Mouse (Mus musculus) heart, embryonic 16.5 days (tissue): ENCODE data around the gene BC035947. TPM values are rescaled to one million over a fixed set of nuclear protein-coding genes. Genes with fewer than 3 reads are reported as not detected.

Experiments used
- ATAC-seq: fragments of 200-750 bp; cut with Nextera tagmentation; replicated peaks from 2 replicates; pipeline ENCODE4 v1.8.0; 2017; ENCODE audit warnings: moderate number of reproducible peaks; ENCODE audit not compliant: insufficient read depth, low FRiP score; ENCODE audit errors: extremely low read depth
- H3K27ac ChIP-seq: fragments of 300-500 bp; sonication (generic); 2 replicates; pipeline ENCODE4 v1.5.1; 2014; ENCODE audit warnings: mild to moderate bottlenecking, low read length, control low read depth, moderate library complexity
- H3K27me3 ChIP-seq: fragments of 300-500 bp; sonication (generic); 2 replicates; pipeline ENCODE4 v1.6.1; 2014; ENCODE audit warnings: low read length, mixed read lengths; ENCODE audit not compliant: control insufficient read depth, insufficient read depth
- H3K36me3 ChIP-seq: fragments of 300-500 bp; sonication (generic); 2 replicates; pipeline ENCODE4 v1.6.1; 2014; ENCODE audit not compliant: control insufficient read depth, insufficient read depth
- H3K4me1 ChIP-seq: fragments of 300-500 bp; sonication (generic); 2 replicates; pipeline ENCODE4 v1.6.1; 2014; ENCODE audit warnings: low read length, mixed read lengths; ENCODE audit not compliant: control insufficient read depth, insufficient read depth
- H3K4me2 ChIP-seq: fragments of 300-500 bp; sonication (generic); 2 replicates; pipeline ENCODE4 v1.6.1; 2014; ENCODE audit warnings: low read depth, mild to moderate bottlenecking, control low read depth, low read length
- H3K4me3 ChIP-seq: fragments of 300-500 bp; sonication (generic); 2 replicates; pipeline ENCODE4 v1.5.1; 2014; ENCODE audit warnings: mild to moderate bottlenecking, control low read depth, low read length
- H3K9ac ChIP-seq: fragments of 300-500 bp; sonication (generic); 2 replicates; pipeline ENCODE4 v1.6.1; 2014; ENCODE audit warnings: low read length, control low read depth
- H3K9me3 ChIP-seq: fragments of 300-500 bp; sonication (generic); replicated peaks from 2 replicates; pipeline ENCODE4 v1.6.1; 2016; ENCODE audit warnings: low read length; ENCODE audit not compliant: control insufficient read depth
- WGBS: fragments of 180-500 bp; shearing (Covaris S2); extraction: QIAGEN DNeasy Blood & Tissue Kit; methylation state at CpG from one replicate; pipeline ENCODE4 v1.1.7; 2014; 5-methylcytosine and 5-hydroxymethylcytosine counted together
- polyA plus RNA-seq: library from polyadenylated mRNA; unstranded; fragments of >200 nt; fragmentation: Nextera tagmentation; extraction: Ambion mirVana; gene quantifications from 2 replicates; pipeline ENCODE4 v1.2.1, GENCODE M21; 2015

BC035947 gene
- polyA plus RNA-seq, 1 experiment from 2014 or later, result not detected

DNA sequence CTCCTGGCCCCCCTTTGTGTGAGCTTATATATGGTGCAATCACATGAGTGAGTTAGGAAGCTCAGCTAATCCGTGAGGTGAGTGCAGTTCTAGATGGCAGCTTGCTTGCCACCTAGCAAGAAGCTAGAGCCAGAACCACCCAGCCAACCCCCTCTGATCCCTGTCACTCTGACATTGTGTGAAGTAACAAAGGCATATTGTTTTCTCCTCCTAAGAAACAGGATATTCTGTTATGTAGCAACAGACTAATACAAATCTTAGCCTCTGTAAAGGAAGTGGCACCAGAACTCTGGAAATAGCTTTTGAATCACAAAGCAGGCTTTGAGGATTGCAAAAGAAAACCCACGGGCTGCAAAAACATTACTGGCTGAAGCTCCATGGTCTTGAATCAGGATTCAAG lies 27.6 kb downstream of the BC035947 start:
- no peak overlapping the region for H3K9ac ChIP-seq
- ATAC-seq, result no peak
- H3K4me2 ChIP-seq, result no peak overlapping the region
- H3K36me3 ChIP-seq, result peaks cover 4% of the 10 kb centered on the region; the same call in 1 of the 2 replicates
- peaks cover 16% of the 10 kb centered on the region for H3K4me1 ChIP-seq
- no peak overlapping the region; the same call in 1 of the 2 replicates for H3K27ac ChIP-seq
- H3K9me3 ChIP-seq, result no peaks in the 10 kb centered on the region
- H3K4me3 ChIP-seq, result no peak overlapping the region
- 51% methylated on average over 2 of the region's 2 CpGs for WGBS
- H3K27me3 ChIP-seq, result no peaks in the 10 kb centered on the region

DNA sequence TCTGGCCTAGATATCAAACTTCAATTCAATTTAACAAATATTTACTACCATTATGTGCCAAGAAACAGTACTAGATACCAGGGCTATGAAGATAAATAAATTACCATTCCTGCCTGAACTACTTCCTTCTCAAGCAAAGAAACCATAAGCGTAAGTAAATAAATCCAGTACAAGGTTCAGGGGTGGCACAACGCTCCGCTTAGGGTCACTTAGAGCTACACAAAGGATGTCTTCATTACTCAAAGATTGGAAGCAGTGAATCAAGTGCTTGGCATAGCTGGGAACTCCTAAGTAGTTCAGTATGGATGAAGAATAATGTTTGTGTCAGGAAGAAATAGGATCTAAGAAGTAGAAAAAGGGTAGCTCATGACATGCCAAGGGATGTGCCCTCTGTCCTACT lies 28.5 kb downstream of the BC035947 start:
- H3K4me2 ChIP-seq, result no peak overlapping the region
- H3K27me3 ChIP-seq, result no peaks in the 10 kb centered on the region
- no peak for ATAC-seq
- no peak overlapping the region for H3K4me3 ChIP-seq
- no peaks in the 10 kb centered on the region for H3K9me3 ChIP-seq
- peaks cover 16% of the 10 kb centered on the region for H3K4me1 ChIP-seq
- WGBS, result 92% methylated on average over 3 of the region's 3 CpGs
- H3K36me3 ChIP-seq, result peaks cover 4% of the 10 kb centered on the region; the same call in 1 of the 2 replicates
- H3K9ac ChIP-seq, result no peak overlapping the region
- H3K27ac ChIP-seq, result no peak overlapping the region

DNA sequence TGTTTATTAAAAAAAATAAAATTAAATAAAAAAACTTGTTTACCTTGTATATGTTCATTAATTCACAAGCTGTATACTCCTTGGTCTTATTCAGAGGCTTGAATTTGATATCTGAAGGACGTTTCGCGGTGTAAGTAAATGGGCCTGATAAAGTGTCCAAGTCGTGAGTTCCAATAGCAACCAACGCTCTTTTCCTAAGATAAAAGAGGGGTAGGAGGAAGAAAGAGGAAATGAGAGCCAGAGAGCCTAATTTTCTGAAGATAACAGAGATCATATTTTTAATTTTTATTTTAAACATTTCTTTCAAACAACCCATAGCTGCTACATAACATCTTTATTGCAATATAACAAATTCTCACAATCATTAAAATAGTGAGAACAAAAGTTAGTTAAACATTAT lies 39.5 kb downstream of the BC035947 start:
- no peak for ATAC-seq
- Histone ChIP-seq H3K4me2 (no peak overlapping the region), H3K4me3 (no peak overlapping the region), H3K36me3 (peaks cover 35% of the 10 kb centered on the region), H3K9ac (no peak overlapping the region), H3K9me3 (no peaks in the 10 kb centered on the region), H3K4me1 (no peaks in the 10 kb centered on the region), H3K27me3 (no peaks in the 10 kb centered on the region), H3K27ac (no peak overlapping the region)
- WGBS, result 84% methylated on average over 5 of the region's 5 CpGs

DNA sequence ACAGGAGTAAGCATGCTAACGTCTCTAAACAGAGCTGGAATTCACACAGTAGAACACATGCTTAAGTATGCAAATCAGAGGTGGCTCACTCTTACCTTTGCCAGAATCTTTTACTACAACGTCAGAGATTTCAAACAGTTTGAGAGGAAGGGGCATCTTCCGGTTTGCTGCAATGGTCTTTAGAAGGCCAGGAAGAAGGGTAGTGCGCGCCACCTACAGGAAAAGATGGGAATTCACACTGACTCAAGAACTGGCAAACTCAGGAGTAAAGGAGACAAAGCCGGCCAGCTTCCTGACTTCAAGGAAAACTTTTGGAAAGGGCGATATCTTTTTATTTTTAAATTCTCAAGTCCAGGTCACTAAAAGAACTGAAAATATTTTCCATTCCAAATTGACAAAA lies 57.3 kb downstream of the BC035947 start:
- 33% methylated on average over 7 of the region's 7 CpGs for WGBS
- ATAC-seq, result no peak
- Histone ChIP-seq H3K27ac (no peak overlapping the region), H3K9me3 (no peaks in the 10 kb centered on the region), H3K27me3 (no peaks in the 10 kb centered on the region), H3K4me2 (no peak overlapping the region), H3K4me3 (no peak overlapping the region), H3K36me3 (peaks cover 35% of the 10 kb centered on the region), H3K4me1 (no peaks in the 10 kb centered on the region), H3K9ac (no peak overlapping the region)

DNA sequence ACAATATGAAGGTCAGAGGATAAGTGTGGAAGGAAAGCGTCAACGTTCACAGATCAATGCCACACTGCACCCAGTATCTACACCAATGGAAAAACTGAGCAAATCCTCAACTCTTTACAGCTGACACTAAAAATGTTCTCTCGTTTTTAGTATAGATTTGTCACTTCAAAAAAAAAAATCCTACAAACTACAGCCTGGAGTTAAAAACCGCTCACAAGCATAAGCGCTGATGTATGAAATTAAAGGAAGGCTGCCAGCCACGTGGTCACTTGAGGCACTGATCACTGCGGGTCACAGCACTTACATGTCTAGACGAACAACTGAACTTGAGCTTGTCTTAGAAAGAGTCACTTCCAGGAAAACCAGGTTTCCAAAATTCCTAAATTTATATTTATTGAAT lies 58.1 kb downstream of the BC035947 start:
- Histone ChIP-seq H3K9ac (no peak overlapping the region), H3K9me3 (no peaks in the 10 kb centered on the region), H3K27me3 (no peaks in the 10 kb centered on the region), H3K4me1 (no peaks in the 10 kb centered on the region), H3K4me3 (no peak overlapping the region), H3K4me2 (no peak overlapping the region), H3K27ac (no peak overlapping the region), H3K36me3 (peaks cover 35% of the 10 kb centered on the region)
- ATAC-seq, result no peak
- WGBS, result 90% methylated on average over 8 of the region's 8 CpGs

DNA sequence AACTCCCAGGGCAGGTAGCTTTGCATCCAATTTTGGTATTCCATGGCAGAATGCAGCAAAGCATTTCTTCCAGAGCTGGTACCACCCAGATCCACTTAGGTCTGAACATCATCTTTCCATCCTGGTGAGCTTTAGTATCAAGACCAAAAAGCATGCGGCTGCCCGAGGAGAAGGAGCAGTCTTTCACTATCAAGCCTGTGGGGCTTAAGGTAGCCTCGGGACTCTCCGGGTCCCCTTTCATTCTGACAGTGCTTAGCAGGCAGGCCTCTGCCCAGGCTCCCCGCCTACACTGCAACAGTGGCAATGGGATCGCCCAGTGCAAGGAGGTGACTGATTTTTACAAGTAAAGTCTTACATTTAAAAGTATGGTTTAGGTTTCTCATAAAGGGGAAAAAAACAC lies 59.4 kb downstream of the BC035947 start:
- H3K27me3 ChIP-seq, result no peaks in the 10 kb centered on the region
- no peak overlapping the region for H3K9ac ChIP-seq
- no peak for ATAC-seq
- peaks cover 36% of the 10 kb centered on the region for H3K36me3 ChIP-seq
- H3K4me1 ChIP-seq, result peaks cover 2% of the 10 kb centered on the region; the same call in 1 of the 2 replicates
- H3K9me3 ChIP-seq, result no peaks in the 10 kb centered on the region
- H3K27ac ChIP-seq, result no peak overlapping the region
- 89% methylated on average over 6 of the region's 6 CpGs for WGBS
- no peak overlapping the region for H3K4me2 ChIP-seq
- no peak overlapping the region for H3K4me3 ChIP-seq

DNA sequence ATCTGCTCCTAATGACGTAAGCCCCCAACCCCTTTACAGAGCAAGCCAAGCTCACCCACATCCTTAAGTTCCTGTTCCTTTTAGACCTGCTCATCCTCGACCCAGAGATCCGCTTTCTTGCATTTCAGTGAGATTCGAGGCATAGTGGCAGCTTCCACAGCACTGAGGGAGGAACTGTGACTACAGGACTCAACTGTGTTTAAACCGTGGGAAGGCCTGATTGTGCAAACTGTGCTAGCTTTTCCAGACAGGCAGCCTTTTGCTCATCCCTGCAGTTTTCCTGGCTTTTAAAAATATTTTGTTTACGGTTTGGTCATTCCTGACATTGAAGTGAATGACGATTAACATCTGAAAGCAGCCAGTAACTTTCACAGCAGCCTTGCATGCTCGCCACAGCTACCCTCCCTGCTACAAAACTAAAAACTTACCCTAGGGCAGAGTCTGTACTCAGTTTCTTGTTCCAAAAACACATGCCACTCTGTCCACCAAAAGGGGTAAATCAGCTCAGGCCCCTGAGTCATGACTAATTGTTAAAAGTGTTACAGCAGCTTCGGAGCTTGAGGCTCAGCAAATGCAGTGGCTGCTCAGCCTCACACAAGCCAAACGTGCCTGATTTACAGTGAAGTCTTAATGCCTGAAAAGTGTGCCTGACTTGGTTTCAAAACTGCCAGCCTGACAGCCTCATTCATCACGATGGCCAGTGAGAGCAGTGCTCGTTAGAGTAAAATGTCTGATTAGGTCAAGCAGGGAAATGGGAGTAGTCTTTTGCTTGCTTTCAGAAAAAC lies 60.7 kb downstream of the BC035947 start:
- no peak overlapping the region for H3K27ac ChIP-seq
- H3K27me3 ChIP-seq, result no peaks in the 10 kb centered on the region
- peaks cover 30% of the 10 kb centered on the region for H3K36me3 ChIP-seq
- ATAC-seq, result no peak
- peaks cover 2% of the 10 kb centered on the region; the same call in 1 of the 2 replicates for H3K4me1 ChIP-seq
- no peaks in the 10 kb centered on the region for H3K9me3 ChIP-seq
- H3K9ac ChIP-seq, result no peak overlapping the region
- 78% methylated on average over 12 of the region's 12 CpGs for WGBS
- no peak overlapping the region for H3K4me3 ChIP-seq
- no peak overlapping the region for H3K4me2 ChIP-seq

DNA sequence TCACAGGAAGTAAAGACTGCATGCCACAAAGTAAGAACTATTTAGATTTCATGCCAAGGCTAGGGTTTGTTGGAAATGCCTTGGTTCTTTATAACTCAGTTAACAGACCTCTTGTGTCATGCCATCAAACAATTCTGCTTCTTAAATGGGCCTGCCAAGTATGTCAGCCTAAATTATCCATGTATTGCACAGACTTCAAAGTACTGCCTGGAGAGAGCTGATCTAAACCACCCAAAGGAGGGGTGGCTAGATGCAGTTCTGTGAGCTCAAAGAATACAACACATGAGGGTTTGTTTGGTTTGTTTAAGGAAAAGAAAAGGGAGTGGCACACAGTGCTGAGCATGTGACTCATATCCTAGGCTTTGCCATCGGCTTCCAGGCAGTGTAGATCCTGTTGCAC lies 63.9 kb downstream of the BC035947 start:
- Histone ChIP-seq H3K36me3 (peaks cover 29% of the 10 kb centered on the region), H3K4me2 (no peak overlapping the region), H3K9me3 (no peaks in the 10 kb centered on the region), H3K9ac (no peak overlapping the region), H3K4me3 (no peak overlapping the region), H3K27me3 (no peaks in the 10 kb centered on the region), H3K4me1 (peaks cover 2% of the 10 kb centered on the region; the same call in 1 of the 2 replicates), H3K27ac (no peak overlapping the region)
- WGBS, result 44% methylated on average over 1 of the region's 1 CpGs
- ATAC-seq, result no peak
